Mouse (Mus musculus) layer of hippocampus, adult 2 months (tissue): Measurements from ENCODE around the gene Nolc1. TPM values are rescaled to one million over a fixed set of nuclear protein-coding genes. Genes with fewer than 3 reads are reported as not detected.

Source experiments
- DNase-seq, 2 experiments: peaks; one replicate each; pipeline ENCODE4 v3.0.0; 2022; ENCODE audit warnings: low spot score in 2 of 2
- H3K27ac ChIP-seq: fragments of 200-600 bp; 2 replicates; pipeline ENCODE4 v1.8.1; 2022
- H3K4me3 ChIP-seq: fragments of 200-600 bp; 2 replicates; pipeline ENCODE4 v1.8.1; 2022; ENCODE audit warnings: mild to moderate bottlenecking
- CTCF ChIP-seq: fragments of 200-600 bp; conservative IDR thresholded peaks from 2 replicates; pipeline ENCODE4 v1.8.1; 2022; ENCODE audit warnings: antibody characterized with exemption, mild to moderate bottlenecking, moderate library complexity
- total RNA-seq, 2 experiments: library from RNA; stranded (reverse); gene quantifications; 2 replicates each; pipeline ENCODE4 v1.2.3; 2021

Nolc1 gene
- total RNA-seq, 2 experiments from 2014 or later, result 48.7 to 51.8 TPM

DNA sequence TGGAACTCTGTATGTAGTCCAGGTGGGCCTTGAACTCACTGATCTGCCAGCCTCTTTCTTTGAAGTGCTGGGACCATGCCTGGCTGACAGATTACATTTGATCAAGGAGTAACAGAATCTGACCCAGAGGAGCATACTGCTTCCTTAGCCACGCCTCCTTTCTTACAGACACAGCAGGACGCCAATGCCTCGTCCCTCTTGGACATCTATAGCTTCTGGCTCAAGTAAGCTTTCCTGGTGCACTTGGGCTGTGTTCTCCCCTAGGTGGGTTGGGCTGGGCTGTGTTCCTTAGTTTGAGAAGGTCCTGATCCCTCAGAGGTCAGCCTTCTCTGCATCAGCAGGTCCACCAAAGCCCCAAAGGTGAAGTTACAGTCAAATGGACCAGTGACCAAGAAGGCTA is 2.9 kb downstream of the Nolc1 start:
- no peak for DNase-seq
- no peak overlapping the region for H3K27ac ChIP-seq
- TF ChIP-seq CTCF, result no peak
- H3K4me3 ChIP-seq, result no peak overlapping the region

DNA sequence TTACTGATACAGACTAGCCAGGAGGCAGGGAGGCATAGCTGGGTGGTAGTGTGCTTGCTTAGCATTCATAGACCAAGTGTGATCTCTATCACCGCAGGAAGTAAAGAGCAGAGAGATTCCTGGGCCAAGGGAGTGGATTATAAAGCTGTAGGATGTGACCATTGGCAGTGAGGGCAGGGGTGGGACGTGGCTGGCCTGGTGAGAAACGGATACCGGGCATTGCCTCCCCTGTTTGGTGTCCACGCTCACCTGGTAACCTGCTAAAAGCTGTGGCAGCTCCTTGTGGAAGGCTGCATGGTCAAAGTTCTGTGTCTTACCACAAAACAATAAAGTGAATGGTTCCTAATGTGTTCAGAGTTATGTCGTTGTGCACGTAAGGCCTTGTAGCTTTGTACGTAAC is 9.5 kb downstream of the Nolc1 start:
- TF ChIP-seq CTCF, result no peak
- no peak overlapping the region for H3K27ac ChIP-seq
- no peak for DNase-seq
- H3K4me3 ChIP-seq, result no peak overlapping the region

DNA sequence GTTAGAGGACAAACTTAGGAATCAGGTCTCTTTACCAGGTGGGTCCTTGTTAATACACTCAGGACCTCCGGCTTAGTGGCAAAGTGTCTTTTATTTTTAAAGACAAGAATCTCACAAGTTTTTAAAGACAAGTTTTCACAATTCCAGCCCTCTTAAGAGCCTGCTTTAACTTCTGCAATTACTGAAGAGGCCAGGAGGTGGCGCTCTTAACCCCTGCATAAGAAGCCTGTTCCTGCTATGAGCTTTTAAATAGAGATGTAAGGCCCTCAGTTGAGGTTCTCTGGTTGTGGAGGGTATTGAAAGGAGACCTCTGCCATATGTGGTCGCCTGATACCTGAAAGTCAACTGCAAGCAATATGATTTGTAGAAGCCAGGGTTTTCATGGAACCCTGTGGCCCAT is 10.7 kb downstream of the Nolc1 start:
- H3K27ac ChIP-seq, result no peak overlapping the region
- H3K4me3 ChIP-seq, result no peak overlapping the region
- TF ChIP-seq CTCF, result peak; percentile 89
- DNase-seq, result peak; percentile 36 to 74

DNA sequence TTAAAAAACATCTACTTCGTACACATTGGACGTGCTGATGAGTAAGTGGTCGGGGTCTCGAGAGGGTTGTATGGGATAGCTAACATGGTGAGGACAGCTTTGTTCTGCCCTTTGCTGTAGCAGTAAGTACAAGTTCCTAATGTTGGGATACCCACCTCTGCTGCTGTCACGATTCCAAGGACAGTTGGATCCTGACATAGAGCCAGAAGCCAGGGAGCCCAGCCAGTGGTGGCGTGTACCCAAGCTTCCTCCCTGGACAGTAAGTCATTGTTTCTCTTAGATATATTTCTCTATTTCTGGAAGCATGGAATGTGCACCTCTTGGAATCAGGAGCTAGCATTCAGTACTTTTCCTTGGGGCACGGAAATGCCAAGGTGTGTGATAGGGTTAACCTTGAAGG is 12.2 kb downstream of the Nolc1 start:
- no peak for DNase-seq
- no peak overlapping the region for H3K27ac ChIP-seq
- TF ChIP-seq CTCF, result no peak
- H3K4me3 ChIP-seq, result no peak overlapping the region

DNA sequence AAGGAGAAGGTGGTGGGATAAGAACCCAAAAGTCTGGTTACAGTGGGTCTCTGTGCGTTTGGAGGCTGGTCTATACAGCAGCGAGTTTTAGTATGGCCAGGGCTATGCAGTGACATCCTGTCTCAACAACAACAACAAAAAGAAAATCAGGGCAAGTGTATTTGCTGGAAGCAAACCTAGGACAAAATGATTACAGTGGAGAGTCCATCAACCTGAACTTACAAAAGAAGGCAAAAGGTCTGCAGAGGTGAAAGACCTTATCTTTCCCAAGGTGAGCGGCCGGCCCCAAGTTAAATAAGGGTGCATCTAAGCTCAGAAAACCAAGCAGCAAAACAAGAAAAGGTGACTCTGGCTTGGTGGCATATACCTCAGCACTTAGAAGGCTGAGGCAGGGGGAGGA is 16.0 kb downstream of the Nolc1 start:
- no peak for DNase-seq
- H3K27ac ChIP-seq, result no peak overlapping the region
- H3K4me3 ChIP-seq, result no peak overlapping the region
- no peak for TF ChIP-seq CTCF

DNA sequence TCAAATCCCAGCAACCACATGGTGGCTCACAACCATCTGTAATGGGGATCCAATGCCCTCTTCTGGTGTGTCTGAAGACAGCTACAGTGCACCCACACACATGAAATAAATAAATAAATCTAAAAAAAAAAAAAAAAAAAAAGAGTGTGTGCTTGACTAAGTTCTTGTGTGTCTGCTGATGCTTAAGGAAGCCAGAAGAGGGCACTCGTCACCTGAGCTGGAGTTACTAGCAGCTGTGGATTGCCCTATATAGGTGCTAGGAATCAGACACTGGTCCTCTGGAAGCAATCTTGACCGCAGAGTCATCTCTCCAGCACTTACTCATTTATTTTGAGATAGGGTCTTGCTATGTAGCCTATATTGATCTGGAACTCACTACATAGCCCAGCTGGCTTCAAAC is 18.5 kb downstream of the Nolc1 start:
- Histone ChIP-seq H3K27ac (no peak overlapping the region), H3K4me3 (no peak overlapping the region)
- no peak for DNase-seq
- TF ChIP-seq CTCF, result no peak

DNA sequence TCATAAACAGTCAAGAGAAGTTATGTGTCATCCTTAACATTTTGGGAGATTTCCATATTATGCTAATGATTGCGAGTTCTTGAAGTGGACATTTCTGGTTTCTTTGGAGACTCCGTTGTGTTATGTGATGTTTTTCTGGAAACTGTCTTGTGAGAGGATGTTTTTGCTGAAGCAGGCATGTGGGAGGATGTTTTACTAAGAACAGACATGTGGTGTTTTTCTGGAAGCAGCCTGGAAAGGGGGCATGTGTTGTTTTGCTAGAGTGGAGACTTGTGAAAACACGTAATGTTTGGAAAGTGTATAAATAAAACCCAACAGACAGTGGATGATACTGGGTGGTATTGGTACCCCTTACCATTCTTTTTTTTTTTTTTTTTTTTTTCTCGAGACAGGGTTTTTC is 19.6 kb downstream of the Nolc1 start:
- no peak for TF ChIP-seq CTCF
- peak; percentile 30 to 58 for DNase-seq
- Histone ChIP-seq H3K4me3 (no peak overlapping the region), H3K27ac (no peak overlapping the region)

DNA sequence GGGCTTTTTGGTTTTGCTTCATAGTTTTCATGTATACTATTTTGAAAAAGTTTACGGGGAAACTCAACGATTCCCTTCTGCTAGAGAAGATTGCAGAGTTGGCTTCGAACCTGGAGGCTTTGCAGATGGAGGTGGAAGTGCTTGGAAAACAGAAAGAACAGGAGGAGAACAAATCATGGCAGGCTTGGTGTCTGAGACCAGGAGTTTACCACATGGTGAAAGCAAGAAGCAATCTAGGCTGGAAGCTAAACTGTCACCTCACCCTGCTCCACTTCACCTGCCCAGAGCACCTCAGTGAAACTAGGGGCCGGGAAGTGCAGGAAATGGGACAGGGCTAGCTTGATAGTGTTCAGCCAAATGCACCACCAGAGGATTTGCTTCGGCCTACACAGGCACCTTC is 20.7 kb downstream of the Nolc1 start:
- DNase-seq, result no peak
- H3K27ac ChIP-seq, result no peak overlapping the region
- no peak for TF ChIP-seq CTCF
- no peak overlapping the region for H3K4me3 ChIP-seq

DNA sequence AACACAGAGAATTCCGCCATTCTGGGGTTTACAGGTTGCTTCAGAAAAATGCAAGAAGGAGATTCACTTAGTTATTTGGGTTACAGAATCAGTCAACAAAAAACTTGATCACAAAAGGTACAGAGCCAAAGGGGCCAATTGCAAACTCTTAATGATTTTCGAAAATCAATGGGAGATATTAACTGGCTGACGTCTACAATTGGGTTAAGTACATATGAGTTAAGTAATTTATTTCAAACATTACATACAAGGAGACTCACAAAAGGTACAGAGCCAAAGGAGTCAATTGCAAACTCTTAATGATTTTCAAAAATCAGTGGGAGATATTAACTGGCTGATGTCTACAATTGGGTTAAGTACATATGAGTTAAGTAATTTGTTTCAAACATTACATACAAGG is 23.9 kb downstream of the Nolc1 start:
- TF ChIP-seq CTCF, result no peak
- H3K4me3 ChIP-seq, result no peak overlapping the region
- DNase-seq, result no peak
- no peak overlapping the region for H3K27ac ChIP-seq

DNA sequence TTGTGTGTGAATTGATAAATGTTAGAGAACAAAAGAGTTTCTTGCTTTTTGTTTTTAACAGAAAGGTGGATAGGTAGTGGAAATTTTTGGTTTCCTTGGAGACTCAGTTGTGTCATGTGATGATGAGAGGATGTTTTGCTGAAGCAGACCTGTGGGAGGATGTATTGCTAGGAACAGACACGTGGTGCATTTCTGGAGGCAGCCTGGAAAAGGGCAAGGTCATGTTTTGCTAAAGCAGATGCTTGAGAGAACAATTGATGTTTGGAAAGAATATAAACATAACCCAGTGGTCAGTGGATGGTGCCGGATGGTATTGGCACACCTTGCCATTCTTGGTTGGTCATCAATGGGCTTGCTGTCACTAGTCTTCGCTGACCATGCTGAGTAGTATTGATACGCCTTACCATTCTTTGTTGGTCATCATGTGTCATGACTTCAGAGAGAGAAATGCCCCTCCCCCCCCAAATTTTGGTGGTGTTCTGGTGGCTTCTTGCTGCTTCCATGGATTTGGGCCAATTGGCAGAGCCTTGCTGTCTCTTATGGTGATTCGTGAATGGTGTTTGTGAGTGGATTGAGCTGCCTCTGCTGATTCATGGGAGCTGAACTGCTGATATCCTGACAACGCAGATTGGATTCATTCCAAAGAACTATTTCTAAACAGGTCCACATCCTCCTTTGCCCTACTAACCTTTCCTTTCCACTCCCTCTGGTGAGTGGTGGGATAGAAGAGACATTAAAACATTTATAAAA is 27.9 kb downstream of the Nolc1 start:
- DNase-seq, result no peak
- Histone ChIP-seq H3K4me3 (no peak overlapping the region), H3K27ac (no peak overlapping the region)
- no peak for TF ChIP-seq CTCF

DNA sequence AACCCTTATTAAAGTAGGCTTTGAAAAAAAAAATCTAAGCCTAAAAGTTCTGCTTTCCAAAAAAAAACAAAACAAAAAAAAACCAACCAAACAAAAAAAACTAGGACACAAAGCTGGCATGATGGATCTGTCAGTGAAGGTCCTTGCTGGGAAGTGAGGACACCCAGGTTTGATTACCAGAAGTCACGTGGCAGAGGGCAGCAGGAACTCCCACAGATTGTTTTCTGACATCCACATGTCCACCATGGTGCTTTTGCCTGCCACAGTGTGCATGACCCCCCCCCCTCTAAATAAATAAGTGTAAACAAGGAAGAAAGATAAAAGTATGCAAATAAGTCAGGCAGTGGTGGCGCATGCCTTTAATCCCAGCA is 28.5 kb downstream of the Nolc1 start:
- no peak for DNase-seq
- Histone ChIP-seq H3K4me3 (no peak overlapping the region), H3K27ac (no peak overlapping the region)
- no peak for TF ChIP-seq CTCF

DNA sequence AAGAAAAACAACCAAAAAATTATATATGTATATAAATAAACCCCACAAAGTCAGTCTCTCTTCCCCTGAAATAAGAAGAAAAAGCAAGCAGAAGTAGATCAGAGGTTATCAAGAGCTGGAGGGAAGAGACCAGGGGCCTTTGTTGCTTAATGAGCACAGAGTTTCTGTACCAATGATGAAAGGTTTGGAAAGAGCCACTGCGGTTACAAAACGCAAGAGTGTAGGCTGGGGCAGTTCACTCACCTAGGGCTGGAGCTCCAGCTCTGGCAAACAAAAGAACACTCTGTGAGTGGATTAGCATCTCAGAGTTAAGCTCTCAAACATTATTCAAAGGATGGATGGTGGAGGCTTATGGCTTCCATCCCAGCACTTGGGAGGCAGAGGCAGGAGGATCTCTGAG is 34.6 kb downstream of the Nolc1 start:
- no peak for TF ChIP-seq CTCF
- no peak for DNase-seq
- Histone ChIP-seq H3K4me3 (no peak overlapping the region), H3K27ac (no peak overlapping the region)

DNA sequence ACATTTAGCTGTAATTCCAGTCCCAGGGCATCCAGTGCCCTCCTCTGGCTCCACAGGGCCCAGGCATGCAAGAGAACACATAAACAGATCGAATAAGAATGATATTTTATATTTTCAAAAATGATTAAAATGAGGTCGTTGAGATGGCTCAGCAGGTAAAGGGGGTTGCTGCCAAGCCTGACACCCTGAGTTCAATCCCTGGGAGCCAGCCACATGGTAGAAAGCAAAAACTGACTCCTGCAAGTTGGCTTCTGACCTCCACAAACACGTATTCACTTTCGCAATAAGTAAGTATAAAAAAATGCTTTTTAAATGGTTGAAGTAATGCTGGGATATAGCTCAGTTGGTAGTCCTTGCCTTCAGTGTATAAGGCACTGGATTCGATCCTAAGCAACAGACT is 35.1 kb downstream of the Nolc1 start:
- no peak overlapping the region for H3K4me3 ChIP-seq
- TF ChIP-seq CTCF, result no peak
- DNase-seq, result no peak
- no peak overlapping the region for H3K27ac ChIP-seq

DNA sequence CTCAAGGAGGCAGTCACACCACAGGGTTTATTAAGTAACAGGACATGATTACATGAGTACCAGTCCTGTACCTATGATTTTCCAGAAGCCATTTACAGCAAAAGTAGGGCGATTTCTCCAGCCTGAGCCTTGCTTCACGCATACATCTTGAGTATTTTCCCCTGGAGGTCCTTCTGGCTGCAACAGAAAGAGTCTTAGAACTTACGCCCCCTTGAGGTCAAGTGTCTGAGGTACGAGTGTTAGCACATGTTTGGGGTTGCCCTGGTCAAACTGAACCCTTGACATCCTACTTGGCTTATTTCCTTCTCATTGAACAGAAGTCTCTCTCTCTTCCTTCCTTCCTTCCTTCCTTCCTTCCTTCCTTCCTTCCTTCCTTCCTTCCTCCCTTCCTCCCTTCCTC is 39.0 kb downstream of the Nolc1 start:
- DNase-seq, result no peak
- no peak overlapping the region for H3K27ac ChIP-seq
- H3K4me3 ChIP-seq, result no peak overlapping the region
- TF ChIP-seq CTCF, result no peak

DNA sequence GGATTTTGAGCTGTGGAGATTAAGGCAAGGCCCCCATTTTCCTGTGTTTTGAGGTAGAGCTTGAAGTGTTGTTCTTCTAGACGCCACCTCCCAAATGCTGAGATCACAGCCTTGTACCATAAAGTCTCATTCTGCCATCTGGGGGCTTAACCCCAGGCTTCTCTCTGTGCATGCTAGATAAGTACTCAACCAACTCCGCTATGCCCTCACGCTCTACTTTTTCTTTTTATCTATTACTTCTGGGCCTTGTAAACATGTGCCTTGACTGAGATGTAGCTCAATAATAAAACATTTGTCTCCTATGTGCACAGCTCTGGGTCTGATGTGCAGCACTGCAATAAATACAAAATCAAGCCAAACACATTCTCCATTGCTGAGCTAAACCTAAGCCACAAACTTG is 43.8 kb downstream of the Nolc1 start:
- H3K4me3 ChIP-seq, result no peak overlapping the region
- H3K27ac ChIP-seq, result no peak overlapping the region
- no peak for DNase-seq
- TF ChIP-seq CTCF, result no peak
